Mouse (Mus musculus) neural tube, embryonic 11.5 days (tissue): ENCODE results near the gene Cd59b. TPM values are rescaled to one million over a fixed set of nuclear protein-coding genes. Genes with fewer than 3 reads are reported as not detected.

ENCODE experiments used
- ATAC-seq: fragments of 200-750 bp; cut with Nextera tagmentation; 2 replicates; pipeline ENCODE4 v1.8.0; 2017; ENCODE audit warnings: moderate number of reproducible peaks, mild to moderate bottlenecking, moderate TSS enrichment, moderate library complexity; ENCODE audit not compliant: insufficient read depth, low FRiP score, low TSS enrichment
- DNase-seq: peaks from one replicate; pipeline ENCODE4 v3.0.0-alpha.2; 2015; ENCODE audit warnings: low spot score
- H3K27ac ChIP-seq: fragments of 300-500 bp; sonication (generic); 2 replicates; pipeline ENCODE4 v1.5.1; 2014; ENCODE audit warnings: low read depth, mild to moderate bottlenecking, low read length
- H3K27me3 ChIP-seq: fragments of 300-500 bp; sonication (generic); 2 replicates; pipeline ENCODE4 v1.6.1; 2014; ENCODE audit warnings: mild to moderate bottlenecking, low read length, mixed read lengths; ENCODE audit not compliant: control insufficient read depth, insufficient read depth
- H3K36me3 ChIP-seq: fragments of 300-500 bp; sonication (generic); 2 replicates; pipeline ENCODE4 v1.6.1; 2014; ENCODE audit warnings: mild to moderate bottlenecking, low read length, moderate library complexity, mixed read lengths; ENCODE audit not compliant: control insufficient read depth, insufficient read depth
- H3K4me1 ChIP-seq: fragments of 300-500 bp; sonication (generic); 2 replicates; pipeline ENCODE4 v1.6.1; 2014; ENCODE audit warnings: low read length, mixed read lengths; ENCODE audit not compliant: control insufficient read depth, insufficient read depth
- H3K4me2 ChIP-seq: fragments of 300-500 bp; sonication (generic); 2 replicates; pipeline ENCODE4 v1.6.1; 2014; ENCODE audit warnings: low read depth, mild to moderate bottlenecking, moderate library complexity
- H3K4me3 ChIP-seq: fragments of 300-500 bp; sonication (generic); 2 replicates; pipeline ENCODE4 v1.5.1; 2014; ENCODE audit warnings: low read depth, low read length
- H3K9ac ChIP-seq: fragments of 300-500 bp; sonication (generic); 2 replicates; pipeline ENCODE4 v1.6.1; 2014; ENCODE audit warnings: mild to moderate bottlenecking, low read length
- H3K9me3 ChIP-seq: fragments of 300-500 bp; sonication (generic); 2 replicates; pipeline ENCODE4 v1.6.1; 2016; ENCODE audit warnings: low read length; ENCODE audit not compliant: control insufficient read depth
- WGBS: fragments of 180-500 bp; shearing (Covaris S2); extraction: QIAGEN DNeasy Blood & Tissue Kit; methylation state at CpG from one replicate; pipeline ENCODE4 v1.1.7; 2014; 5-methylcytosine and 5-hydroxymethylcytosine counted together
- polyA plus RNA-seq: library from polyadenylated mRNA; unstranded; fragments of >200 nt; fragmentation: Nextera tagmentation; extraction: Ambion mirVana; gene quantifications from 2 replicates; pipeline ENCODE4 v1.2.1, GENCODE M21; 2014

The Cd59b gene
- polyA plus RNA-seq, 1 experiment from 2014 or later: 4.8 TPM

GRCm38 (mm10) chr2:104034832-104035472 lies 34.7 kb upstream of the Cd59b start:
- 30% methylated on average over 3 of the region's 3 CpGs for WGBS
- ATAC-seq: no peak
- H3K4me1 ChIP-seq: no peaks in the 10 kb centered on the region
- no peaks in the 10 kb centered on the region for H3K9me3 ChIP-seq
- H3K27ac ChIP-seq: no peak overlapping the region
- H3K36me3 ChIP-seq: no peaks in the 10 kb centered on the region; the same call in 1 of the 2 replicates
- H3K9ac ChIP-seq: no peak overlapping the region
- DNase-seq: peak; percentile 79
- H3K27me3 ChIP-seq: no peaks in the 10 kb centered on the region
- H3K4me3 ChIP-seq: no peak overlapping the region
- H3K4me2 ChIP-seq: no peak overlapping the region

- no peaks in the 10 kb centered on the region for H3K4me1 ChIP-seq
- H3K4me3 ChIP-seq: no peak overlapping the region
- H3K9me3 ChIP-seq: no peaks in the 10 kb centered on the region
- H3K36me3 ChIP-seq: no peaks in the 10 kb centered on the region; the same call in 1 of the 2 replicates
- no peak overlapping the region for H3K4me2 ChIP-seq
- H3K9ac ChIP-seq: no peak overlapping the region
- H3K27me3 ChIP-seq: no peaks in the 10 kb centered on the region
- DNase-seq (no peak), ATAC-seq (no peak)
- WGBS: 90% methylated on average over 6 of the region's 6 CpGs
- H3K27ac ChIP-seq: no peak overlapping the region
Observed at GRCm38 (mm10) chr2:104035595-104035994, 34.1 kb upstream of the Cd59b start.

GRCm38 (mm10) chr2:104036316-104036715 lies 33.3 kb upstream of the Cd59b start:
- no peak overlapping the region for H3K9ac ChIP-seq
- no peak overlapping the region for H3K4me2 ChIP-seq
- WGBS: 76% methylated on average over 3 of the region's 3 CpGs
- no peaks in the 10 kb centered on the region for H3K27me3 ChIP-seq
- H3K27ac ChIP-seq: no peak overlapping the region
- no peaks in the 10 kb centered on the region for H3K9me3 ChIP-seq
- DNase-seq (no peak), ATAC-seq (no peak)
- H3K36me3 ChIP-seq: no peaks in the 10 kb centered on the region; the same call in 1 of the 2 replicates
- no peak overlapping the region for H3K4me3 ChIP-seq
- no peaks in the 10 kb centered on the region for H3K4me1 ChIP-seq

GRCm38 (mm10) chr2:104038236-104038635 lies 31.4 kb upstream of the Cd59b start:
- Histone ChIP-seq H3K9ac (no peak overlapping the region), H3K4me2 (no peak overlapping the region), H3K9me3 (no peaks in the 10 kb centered on the region), H3K4me1 (no peaks in the 10 kb centered on the region), H3K27me3 (no peaks in the 10 kb centered on the region), H3K27ac (no peak overlapping the region), H3K4me3 (no peak overlapping the region), H3K36me3 (no peaks in the 10 kb centered on the region; the same call in 1 of the 2 replicates)
- WGBS: 74% methylated on average over 2 of the region's 2 CpGs
- DNase-seq (no peak), ATAC-seq (no peak)

GRCm38 (mm10) chr2:104041632-104042031 lies 28.0 kb upstream of the Cd59b start:
- Histone ChIP-seq H3K4me2 (no peak overlapping the region), H3K36me3 (peaks cover 5% of the 10 kb centered on the region; the same call in 1 of the 2 replicates), H3K9ac (no peak overlapping the region), H3K9me3 (no peaks in the 10 kb centered on the region), H3K27ac (no peak overlapping the region), H3K4me3 (no peak overlapping the region), H3K4me1 (no peaks in the 10 kb centered on the region), H3K27me3 (no peaks in the 10 kb centered on the region)
- no peak for DNase-seq
- WGBS: 91% methylated on average over 5 of the region's 5 CpGs
- ATAC-seq: no peak

GRCm38 (mm10) chr2:104042766-104043165 lies 26.9 kb upstream of the Cd59b start:
- 96% methylated on average over 15 of the region's 15 CpGs for WGBS
- ATAC-seq: no peak

GRCm38 (mm10) chr2:104043624-104044478 lies 25.8 kb upstream of the Cd59b start:
- Histone ChIP-seq H3K27ac (no peak overlapping the region), H3K9me3 (no peaks in the 10 kb centered on the region), H3K27me3 (no peaks in the 10 kb centered on the region), H3K9ac (no peak overlapping the region), H3K36me3 (peaks cover 8% of the 10 kb centered on the region; the same call in 1 of the 2 replicates), H3K4me1 (no peaks in the 10 kb centered on the region), H3K4me2 (no peak overlapping the region), H3K4me3 (no peak overlapping the region)
- DNase-seq: no peak
- WGBS: 50% methylated on average over 4 of the region's 5 CpGs
- no peak for ATAC-seq

More at GRCm38 (mm10) chr2:104042766-104043165, 26.9 kb upstream of the Cd59b start:
- H3K9me3 ChIP-seq: no peaks in the 10 kb centered on the region
- DNase-seq: no peak
- H3K4me2 ChIP-seq: no peak overlapping the region
- H3K4me3 ChIP-seq: no peak overlapping the region
- no peak overlapping the region for H3K27ac ChIP-seq
- H3K4me1 ChIP-seq: no peaks in the 10 kb centered on the region
- peaks cover 5% of the 10 kb centered on the region; the same call in 1 of the 2 replicates for H3K36me3 ChIP-seq
- no peaks in the 10 kb centered on the region for H3K27me3 ChIP-seq
- no peak overlapping the region for H3K9ac ChIP-seq

- ATAC-seq: no peak
Observed at GRCm38 (mm10) chr2:104044479-104045080, 25.1 kb upstream of the Cd59b start.

More at GRCm38 (mm10) chr2:104044479-104045080, 25.1 kb upstream of the Cd59b start:
- no peak for DNase-seq
- Histone ChIP-seq H3K9me3 (no peaks in the 10 kb centered on the region), H3K27me3 (no peaks in the 10 kb centered on the region), H3K4me3 (no peak overlapping the region), H3K27ac (no peak overlapping the region), H3K9ac (no peak overlapping the region), H3K36me3 (peaks cover 8% of the 10 kb centered on the region; the same call in 1 of the 2 replicates), H3K4me2 (no peak overlapping the region), H3K4me1 (no peaks in the 10 kb centered on the region)
- WGBS: 79% methylated on average over 1 of the region's 1 CpGs
